Mouse (Mus musculus) myocyte (in vitro differentiated cells): ENCODE data around the gene Kalrn. TPM values are rescaled to one million over a fixed set of nuclear protein-coding genes. Genes with fewer than 3 reads are reported as not detected.

Experiments used
- H3K27me3 ChIP-seq: one replicate; pipeline ENCODE4 v1.6.1; 2011; ENCODE audit not compliant: control insufficient read depth, insufficient read depth, insufficient read length
- H3K36me3 ChIP-seq: one replicate; pipeline ENCODE4 v1.6.1; 2011; ENCODE audit not compliant: control insufficient read depth, insufficient read depth
- H3K4me2 ChIP-seq: one replicate; pipeline ENCODE4 v1.6.1; 2011; ENCODE audit warnings: low read depth, control low read depth
- H3K4me3 ChIP-seq: one replicate; pipeline ENCODE4 v1.5.1; 2011; ENCODE audit warnings: mild to moderate bottlenecking, control low read depth, moderate library complexity
- H3K79me2 ChIP-seq: one replicate; pipeline ENCODE4 v1.6.1; 2011; ENCODE audit not compliant: control insufficient read depth, insufficient read depth
- H3ac ChIP-seq: one replicate; pipeline ENCODE4 v1.6.1; 2011; ENCODE audit not compliant: control insufficient read depth, insufficient read length
- CEBPB ChIP-seq: IDR thresholded peaks from 2 replicates; pipeline ENCODE4 v1.6.1; 2011; ENCODE audit warnings: mild to moderate bottlenecking, moderate library complexity; ENCODE audit not compliant: poor library complexity, insufficient read depth, severe bottlenecking
- E2F4 ChIP-seq: IDR thresholded peaks from one replicate; pipeline ENCODE4 v1.6.1; 2011; ENCODE audit warnings: mild to moderate bottlenecking, control low read depth, moderate library complexity; ENCODE audit not compliant: insufficient read depth
- MAX ChIP-seq: IDR thresholded peaks from one replicate; pipeline ENCODE4 v1.6.1; 2011; ENCODE audit warnings: low read depth, mild to moderate bottlenecking, control low read depth
- MYOD1 ChIP-seq, 3 experiments: IDR thresholded peaks; one replicate each; pipeline ENCODE4 v1.6.1; 2011; ENCODE audit warnings: control low read depth in 2 of 3, low read depth in 2 of 3, mild to moderate bottlenecking in 2 of 3, moderate library complexity in 1 of 3; ENCODE audit not compliant: insufficient read length in 2 of 3, control insufficient read depth in 1 of 3
- MYOG ChIP-seq, 3 experiments: IDR thresholded peaks; one replicate each; pipeline ENCODE4 v1.6.1; 2011; ENCODE audit warnings: control low read depth in 2 of 3, low read depth in 2 of 3, mild to moderate bottlenecking in 2 of 3; ENCODE audit not compliant: insufficient read length in 2 of 3, control insufficient read depth in 1 of 3, insufficient read depth in 1 of 3
- POLR2A ChIP-seq: IDR thresholded peaks from one replicate; pipeline ENCODE4 v1.6.1; 2011; ENCODE audit warnings: low read depth, mild to moderate bottlenecking, control low read depth, moderate library complexity; ENCODE audit not compliant: insufficient read length
- POLR2AphosphoS2 ChIP-seq: IDR thresholded peaks from one replicate; pipeline ENCODE4 v1.6.1; 2011; ENCODE audit warnings: low read depth, control low read depth; ENCODE audit not compliant: insufficient read length
- REST ChIP-seq: IDR thresholded peaks from one replicate; pipeline ENCODE4 v1.6.1; 2011; ENCODE audit warnings: mild to moderate bottlenecking, control low read depth, moderate library complexity; ENCODE audit not compliant: insufficient read depth, insufficient read length
- SRF ChIP-seq: IDR thresholded peaks from one replicate; pipeline ENCODE4 v1.6.1; 2011; ENCODE audit warnings: low read depth; ENCODE audit not compliant: control insufficient read depth, insufficient read length
- TCF12 ChIP-seq: IDR thresholded peaks from one replicate; pipeline ENCODE4 v1.6.1; 2011; ENCODE audit warnings: mild to moderate bottlenecking, control low read depth; ENCODE audit not compliant: poor library complexity, insufficient read depth, severe bottlenecking
- TCF3 ChIP-seq: IDR thresholded peaks from one replicate; pipeline ENCODE4 v1.6.1; 2011; ENCODE audit warnings: low read depth, control low read depth; ENCODE audit not compliant: insufficient read length
- USF1 ChIP-seq: IDR thresholded peaks from one replicate; pipeline ENCODE4 v1.6.1; 2011; ENCODE audit warnings: low read depth, mild to moderate bottlenecking, control low read depth, moderate library complexity
- polyA plus RNA-seq: library from polyadenylated mRNA; unstranded; fragments of >200 nt; fragmentation: generic; extraction: Trizol; gene quantifications from one replicate; pipeline ENCODE4 v1.2.1, GENCODE M21; 2012; ENCODE audit warnings: missing spikeins

Kalrn gene
- polyA plus RNA-seq, 1 experiment: 5.5 TPM

DNA sequence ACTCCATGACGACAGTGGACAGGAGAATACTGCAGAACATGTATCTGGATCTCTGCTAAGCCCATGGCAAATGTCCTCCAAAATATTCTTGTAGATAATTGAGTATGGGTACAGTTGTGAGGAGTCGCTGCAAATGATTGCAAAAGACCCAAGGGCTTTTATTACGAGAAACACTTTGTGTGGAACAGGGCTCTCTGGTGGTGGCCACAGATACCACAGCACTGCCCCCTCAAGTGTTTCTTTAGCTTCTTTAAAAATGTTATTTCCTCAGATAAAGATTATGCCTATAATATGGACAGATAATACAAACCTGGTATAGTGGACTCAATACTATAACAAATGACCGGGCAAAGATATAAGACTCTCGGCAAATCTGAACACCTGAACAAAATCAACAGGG is 43.3 kb downstream of the Kalrn start:
- TF ChIP-seq TCF12: no peak
- TF ChIP-seq CEBPB: no peak
- TF ChIP-seq POLR2AphosphoS2: no peak
- no peak for TF ChIP-seq MYOG (IDR thresholded peaks at IDR 0.05; ENCODE audit: control insufficient read depth in 1 of 3, insufficient read depth in 1 of 3, insufficient read length in 2 of 3, low read depth in 2 of 3)
- no peak for TF ChIP-seq TCF3
- TF ChIP-seq MAX: no peak
- Histone ChIP-seq H3K27me3 (no peaks in the 10 kb centered on the region), H3K4me2 (no peak overlapping the region), H3K36me3 (no peaks in the 10 kb centered on the region), H3K4me3 (no peak overlapping the region), H3ac (no peak overlapping the region), H3K79me2 (no peaks in the 10 kb centered on the region)

DNA sequence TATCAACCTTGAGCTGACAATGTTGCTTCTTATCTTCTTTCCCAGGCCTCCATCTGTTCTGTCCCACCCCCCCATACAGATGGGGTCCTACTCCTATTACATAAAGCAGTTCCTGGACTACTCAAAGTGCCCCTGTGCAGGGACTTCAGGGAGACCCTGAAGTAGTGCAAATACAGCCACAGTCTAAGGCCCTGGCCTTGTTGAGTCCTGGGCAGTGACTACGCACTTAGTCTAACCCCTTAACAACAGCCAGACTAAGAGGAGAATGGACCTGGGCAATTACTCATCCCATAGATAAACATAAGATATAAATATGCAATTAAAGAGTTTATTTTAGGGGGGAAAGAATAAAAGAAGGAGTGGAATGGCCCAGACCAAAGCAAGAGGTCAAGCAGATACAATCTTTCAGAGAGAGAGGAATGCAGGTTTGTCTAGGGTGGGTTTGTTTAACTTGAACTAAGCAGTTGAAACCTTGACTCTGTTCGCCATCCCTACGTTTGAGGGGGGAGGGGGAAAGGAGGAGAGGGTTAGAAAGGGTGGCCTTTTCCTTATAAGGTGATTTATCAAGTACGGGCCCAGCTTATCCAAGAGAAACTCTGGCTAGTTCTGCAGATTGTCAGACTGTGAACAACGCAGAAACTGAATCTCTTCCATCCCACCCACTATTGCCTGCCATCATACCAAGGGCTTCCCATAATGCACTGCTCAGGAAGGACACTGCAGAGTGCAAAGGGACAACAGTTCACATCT is 44.9 kb downstream of the Kalrn start:
- no peak overlapping the region for H3K4me3 ChIP-seq
- no peaks in the 10 kb centered on the region for H3K36me3 ChIP-seq
- no peak overlapping the region for H3ac ChIP-seq
- no peak overlapping the region for H3K4me2 ChIP-seq
- H3K27me3 ChIP-seq: no peaks in the 10 kb centered on the region
- H3K79me2 ChIP-seq: no peaks in the 10 kb centered on the region
- no peak for TF ChIP-seq SRF
- TF ChIP-seq CEBPB: no peak
- TF ChIP-seq MAX: no peak
- TF ChIP-seq MYOG (IDR thresholded peaks at IDR 0.05; ENCODE audit: control insufficient read depth in 1 of 3, insufficient read depth in 1 of 3, insufficient read length in 2 of 3, low read depth in 2 of 3): no peak
- no peak for TF ChIP-seq REST
- no peak for TF ChIP-seq MYOD1 (IDR thresholded peaks at IDR 0.05; ENCODE audit: control insufficient read depth in 1 of 3, insufficient read length in 2 of 3, low read depth in 2 of 3)
- no peak for TF ChIP-seq TCF12
- no peak for TF ChIP-seq POLR2AphosphoS2
- no peak for TF ChIP-seq POLR2A

DNA sequence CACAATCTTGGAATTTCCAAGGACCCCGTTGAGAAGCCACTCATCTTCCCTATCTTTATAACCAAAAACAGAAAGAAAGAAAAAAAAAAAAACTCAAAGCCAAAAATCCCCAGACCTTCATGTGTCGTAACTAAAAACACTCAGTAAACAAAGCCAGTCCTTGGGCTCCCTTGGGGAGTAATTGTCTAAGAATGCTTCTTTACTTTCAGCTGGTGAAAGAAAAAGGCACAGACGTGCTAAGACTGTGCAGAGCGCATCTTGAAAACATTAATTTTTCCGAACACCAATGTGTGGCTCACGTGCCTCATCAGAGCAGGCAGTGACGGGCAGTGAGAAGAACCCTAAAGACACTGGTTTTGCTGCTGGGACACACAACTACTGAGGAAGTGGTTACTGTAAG is 47.0 kb downstream of the Kalrn start:
- TF ChIP-seq MYOG (IDR thresholded peaks at IDR 0.05; ENCODE audit: control insufficient read depth in 1 of 3, insufficient read depth in 1 of 3, insufficient read length in 2 of 3, low read depth in 2 of 3): no peak
- no peak for TF ChIP-seq TCF3
- no peak for TF ChIP-seq USF1
- no peak for TF ChIP-seq REST
- TF ChIP-seq SRF: no peak
- no peak for TF ChIP-seq MYOD1 (IDR thresholded peaks at IDR 0.05; ENCODE audit: control insufficient read depth in 1 of 3, insufficient read length in 2 of 3, low read depth in 2 of 3)
- TF ChIP-seq POLR2A: no peak
- no peak for TF ChIP-seq TCF12
- H3K27me3 ChIP-seq: no peaks in the 10 kb centered on the region
- no peak overlapping the region for H3K4me2 ChIP-seq
- H3ac ChIP-seq: no peak overlapping the region
- H3K36me3 ChIP-seq: no peaks in the 10 kb centered on the region
- H3K4me3 ChIP-seq: no peak overlapping the region
- no peaks in the 10 kb centered on the region for H3K79me2 ChIP-seq

- no peak overlapping the region for H3K4me2 ChIP-seq
- TF ChIP-seq USF1 (no peak), POLR2A (no peak), MYOG (IDR thresholded peaks at IDR 0.05; ENCODE audit: control insufficient read depth in 1 of 3, insufficient read depth in 1 of 3, insufficient read length in 2 of 3, low read depth in 2 of 3) (no peak), MAX (no peak), MYOD1 (IDR thresholded peaks at IDR 0.05; ENCODE audit: control insufficient read depth in 1 of 3, insufficient read length in 2 of 3, low read depth in 2 of 3) (no peak), TCF12 (no peak), REST (no peak), SRF (no peak), CEBPB (no peak), POLR2AphosphoS2 (no peak), E2F4 (no peak), TCF3 (no peak)
- H3K4me3 ChIP-seq: no peak overlapping the region
- no peak overlapping the region for H3ac ChIP-seq
- no peaks in the 10 kb centered on the region for H3K36me3 ChIP-seq
- no peaks in the 10 kb centered on the region for H3K79me2 ChIP-seq
- no peaks in the 10 kb centered on the region for H3K27me3 ChIP-seq
Observed at GRCm38 (mm10) chr16:34525866-34526265, 47.5 kb downstream of the Kalrn start.

DNA sequence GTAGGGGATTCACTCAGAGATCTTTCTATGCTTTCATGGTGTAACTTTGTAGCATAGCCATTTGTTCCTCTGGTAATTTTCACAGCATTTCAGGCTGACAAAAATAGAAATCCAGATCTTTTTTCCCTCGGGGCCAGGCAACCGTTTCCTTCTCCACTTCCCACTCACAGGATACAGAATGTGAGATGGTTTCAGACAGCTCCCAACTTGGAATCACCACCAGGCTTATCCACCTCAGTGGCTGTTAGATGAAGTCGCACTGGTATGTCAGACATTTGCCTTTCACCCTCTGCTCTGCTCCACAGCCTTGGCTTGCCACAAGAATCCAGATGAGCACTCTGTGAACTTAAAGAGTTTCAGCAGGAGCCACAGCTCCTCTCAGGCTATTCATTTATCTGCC is 48.1 kb downstream of the Kalrn start:
- Histone ChIP-seq H3ac (no peak overlapping the region), H3K4me3 (no peak overlapping the region), H3K27me3 (no peaks in the 10 kb centered on the region), H3K4me2 (peak overlapping the region; percentile 16), H3K79me2 (no peaks in the 10 kb centered on the region), H3K36me3 (no peaks in the 10 kb centered on the region)
- no peak for TF ChIP-seq POLR2A
- TF ChIP-seq MYOG (IDR thresholded peaks at IDR 0.05; ENCODE audit: control insufficient read depth in 1 of 3, insufficient read depth in 1 of 3, insufficient read length in 2 of 3, low read depth in 2 of 3): no peak
- no peak for TF ChIP-seq CEBPB
- TF ChIP-seq MYOD1 (IDR thresholded peaks at IDR 0.05; ENCODE audit: control insufficient read depth in 1 of 3, insufficient read length in 2 of 3, low read depth in 2 of 3): no peak
- TF ChIP-seq POLR2AphosphoS2: no peak
- TF ChIP-seq REST: no peak
- no peak for TF ChIP-seq TCF12
- TF ChIP-seq TCF3: no peak
